Mouse (Mus musculus): ENCODE data around the gene Tcp11. TPM values are rescaled to one million over a fixed set of nuclear protein-coding genes. Genes with fewer than 3 reads are reported as not detected.

The Tcp11 gene
- total and polyA plus RNA-seq, 3 experiments = 1.8 TPM; not detected in 2

DNA sequence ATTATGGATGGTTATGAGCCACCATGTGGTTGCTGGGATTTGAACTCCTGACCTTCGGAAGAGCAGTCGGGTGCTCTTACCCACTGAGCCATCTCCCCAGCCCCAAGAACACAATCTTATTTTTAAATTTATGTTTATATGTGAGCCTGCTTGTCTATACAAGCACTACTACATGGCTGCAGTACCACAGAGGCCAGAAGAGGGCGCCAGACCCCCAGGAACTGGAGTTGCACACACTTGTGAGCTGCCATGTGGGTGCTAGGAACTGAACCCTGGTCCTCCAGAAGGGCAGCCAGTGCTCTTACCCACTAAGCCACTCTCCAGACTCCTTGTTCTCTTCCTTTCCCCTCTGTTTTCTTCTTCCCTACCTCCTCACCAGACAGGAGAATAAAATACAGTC is 13.4 kb upstream of the Tcp11 start:
- Histone ChIP-seq H3K27ac (no peak overlapping the region), H3K79me2 (replicated peaks; ENCODE audit: control insufficient read depth, insufficient read depth, low read length) (no peaks in the 10 kb centered on the region), H3K27me3 (ENCODE audit: control insufficient read depth, insufficient read depth, low read length) (no peaks in the 10 kb centered on the region), H3K36me3 (ENCODE audit: control insufficient read depth, insufficient read depth, low read length) (no peaks in the 10 kb centered on the region), H3K9ac (ENCODE audit: low read depth, low read length) (no peak overlapping the region), H3K4me3 (no peak overlapping the region), H3K4me1 (ENCODE audit: control insufficient read depth, insufficient read depth, low read length) (no peaks in the 10 kb centered on the region)
- TF ChIP-seq EP300 (IDR thresholded peaks at IDR 0.05; ENCODE audit: insufficient read depth, low read depth, low read length) (no peak), POLR2A (IDR thresholded peaks at IDR 0.05; ENCODE audit: insufficient read depth, low read depth, low read length) (no peak), CTCF (IDR thresholded peaks at IDR 0.05) (peak; percentile 35)
- 76% methylated on average over 3 of the region's 3 CpGs for WGBS
- DNase-seq = no peak
- intact Hi-C loops (cut with DNase I) = no loop called here

DNA sequence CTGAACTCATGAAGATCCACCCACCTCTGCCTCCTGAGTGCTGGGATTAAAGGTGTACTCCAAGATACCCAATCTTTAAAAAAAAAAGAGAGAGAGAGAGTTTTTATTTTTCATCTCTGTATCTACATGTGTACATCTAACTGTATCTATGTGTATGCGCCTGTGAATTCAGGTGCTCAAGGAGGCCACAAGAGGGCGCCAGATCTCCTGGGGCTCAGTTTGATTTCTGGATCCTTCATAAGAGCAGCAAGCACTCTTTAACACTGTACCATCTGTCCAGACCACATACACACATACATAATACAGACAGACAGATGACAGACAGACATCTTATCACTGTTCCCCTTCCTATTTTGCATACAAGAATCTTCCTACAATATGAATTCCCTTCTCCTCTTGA is 11.9 kb upstream of the Tcp11 start:
- 93% methylated on average over 2 of the region's 2 CpGs for WGBS
- Histone ChIP-seq H3K4me3 (no peak overlapping the region), H3K4me1 (ENCODE audit: control insufficient read depth, insufficient read depth, low read length) (no peaks in the 10 kb centered on the region), H3K27me3 (ENCODE audit: control insufficient read depth, insufficient read depth, low read length) (no peaks in the 10 kb centered on the region), H3K9ac (ENCODE audit: low read depth, low read length) (no peak overlapping the region), H3K36me3 (ENCODE audit: control insufficient read depth, insufficient read depth, low read length) (no peaks in the 10 kb centered on the region), H3K27ac (no peak overlapping the region), H3K79me2 (replicated peaks; ENCODE audit: control insufficient read depth, insufficient read depth, low read length) (no peaks in the 10 kb centered on the region)
- no peak for DNase-seq
- intact Hi-C loops (cut with DNase I) = no loop called here
- TF ChIP-seq POLR2A (IDR thresholded peaks at IDR 0.05; ENCODE audit: insufficient read depth, low read depth, low read length) (no peak), CTCF (IDR thresholded peaks at IDR 0.05) (peak; percentile 42), EP300 (IDR thresholded peaks at IDR 0.05; ENCODE audit: insufficient read depth, low read depth, low read length) (no peak)

DNA sequence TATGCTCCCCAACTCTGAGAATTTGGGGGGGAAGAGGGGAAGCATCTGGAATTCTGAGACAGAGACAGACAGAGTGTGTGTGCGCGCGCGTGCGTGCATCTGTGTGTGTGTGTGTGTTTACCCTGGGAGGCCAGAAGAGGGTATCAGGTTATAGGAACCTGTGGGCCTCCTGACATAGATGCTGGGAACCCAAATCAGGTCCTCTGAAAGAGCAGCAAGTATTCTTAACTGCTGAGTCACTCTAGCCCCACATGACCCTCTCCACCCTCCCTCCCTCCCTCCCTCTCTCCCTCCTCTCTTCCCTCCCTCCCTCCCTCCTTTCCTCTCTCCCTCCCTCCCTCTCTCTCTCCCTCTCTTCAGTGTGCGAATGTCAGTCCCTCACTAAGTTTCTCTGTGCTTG is 8.3 kb upstream of the Tcp11 start:
- intact Hi-C loops (cut with DNase I) = no loop called here
- Histone ChIP-seq H3K9ac (ENCODE audit: low read depth, low read length) (no peak overlapping the region), H3K27me3 (ENCODE audit: control insufficient read depth, insufficient read depth, low read length) (no peaks in the 10 kb centered on the region), H3K79me2 (replicated peaks; ENCODE audit: control insufficient read depth, insufficient read depth, low read length) (no peaks in the 10 kb centered on the region), H3K4me3 (no peak overlapping the region), H3K27ac (no peak overlapping the region), H3K36me3 (ENCODE audit: control insufficient read depth, insufficient read depth, low read length) (no peaks in the 10 kb centered on the region), H3K4me1 (ENCODE audit: control insufficient read depth, insufficient read depth, low read length) (no peaks in the 10 kb centered on the region)
- WGBS = 91% methylated on average over 6 of the region's 6 CpGs
- DNase-seq = no peak
- TF ChIP-seq POLR2A (IDR thresholded peaks at IDR 0.05; ENCODE audit: insufficient read depth, low read depth, low read length) = no peak
- TF ChIP-seq EP300 (IDR thresholded peaks at IDR 0.05; ENCODE audit: insufficient read depth, low read depth, low read length) = no peak
- no peak for TF ChIP-seq CTCF (IDR thresholded peaks at IDR 0.05)

DNA sequence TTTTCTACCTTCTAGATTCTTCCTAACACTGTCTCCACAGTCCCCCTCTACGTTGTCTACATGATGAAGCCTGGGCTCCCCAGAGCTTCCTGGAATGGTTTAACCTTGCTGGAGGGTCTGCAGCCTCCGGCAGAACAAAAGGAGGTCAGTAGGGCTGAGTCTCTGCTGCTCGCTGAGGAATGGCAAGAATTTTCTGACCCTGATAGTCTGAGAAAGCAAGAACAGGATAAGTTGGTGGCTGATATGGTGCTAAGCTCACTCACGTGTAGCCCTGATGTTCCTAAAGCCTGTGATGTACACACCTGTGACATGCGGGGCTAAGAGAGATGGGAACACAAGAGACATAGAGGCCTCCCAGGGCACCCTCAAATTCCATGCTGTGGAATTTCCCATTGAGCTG is 7.0 kb upstream of the Tcp11 start:
- H3K27me3 ChIP-seq (ENCODE audit: control insufficient read depth, insufficient read depth, low read length) = no peaks in the 10 kb centered on the region
- WGBS = 40% methylated on average over 5 of the region's 5 CpGs
- DNase-seq = no peak
- H3K79me2 ChIP-seq (replicated peaks; ENCODE audit: control insufficient read depth, insufficient read depth, low read length) = no peaks in the 10 kb centered on the region
- no peak for TF ChIP-seq CTCF (IDR thresholded peaks at IDR 0.05)
- no peak for TF ChIP-seq POLR2A (IDR thresholded peaks at IDR 0.05; ENCODE audit: insufficient read depth, low read depth, low read length)
- H3K4me1 ChIP-seq (ENCODE audit: control insufficient read depth, insufficient read depth, low read length) = no peaks in the 10 kb centered on the region
- H3K4me3 ChIP-seq = no peak overlapping the region
- H3K36me3 ChIP-seq (ENCODE audit: control insufficient read depth, insufficient read depth, low read length) = no peaks in the 10 kb centered on the region
- no peak overlapping the region for H3K27ac ChIP-seq
- H3K9ac ChIP-seq (ENCODE audit: low read depth, low read length) = no peak overlapping the region
- intact Hi-C loops (cut with DNase I) = no loop called here

DNA sequence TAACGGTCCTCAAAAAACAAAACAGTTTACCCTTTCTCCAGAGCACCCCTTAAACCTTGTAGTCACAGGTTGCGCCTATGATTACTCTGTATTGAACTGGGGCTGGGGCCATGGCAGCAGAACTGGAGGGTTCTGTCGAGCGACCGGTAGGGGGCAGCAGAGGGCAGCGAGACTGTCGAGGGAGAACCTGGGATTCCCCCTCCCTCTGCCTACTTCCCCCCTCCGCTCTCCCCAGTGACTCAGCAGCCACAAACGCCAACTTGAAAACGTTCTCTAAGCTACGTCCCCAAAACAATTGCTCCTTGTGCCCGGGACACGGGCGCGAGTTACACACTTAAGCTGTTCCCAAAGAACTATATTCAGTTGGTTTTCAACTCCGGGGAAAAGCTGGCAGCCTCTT is 4.5 kb upstream of the Tcp11 start:
- no peaks in the 10 kb centered on the region for H3K4me1 ChIP-seq (ENCODE audit: control insufficient read depth, insufficient read depth, low read length)
- peaks cover 6% of the 10 kb centered on the region for H3K27me3 ChIP-seq (ENCODE audit: control insufficient read depth, insufficient read depth, low read length)
- peak overlapping the region; percentile 21; the same call in 1 of the 2 replicates for H3K4me3 ChIP-seq
- 3% methylated on average over 16 of the region's 16 CpGs for WGBS
- 0 out of 2 replicates have a peak, but pooled peaks have one; percentile 16 for TF ChIP-seq POLR2A (IDR thresholded peaks at IDR 0.05; ENCODE audit: insufficient read depth, low read depth, low read length)
- TF ChIP-seq CTCF (IDR thresholded peaks at IDR 0.05) = no peak
- peak; percentile 82; the same call in 1 of the 2 replicates for TF ChIP-seq EP300 (IDR thresholded peaks at IDR 0.05; ENCODE audit: insufficient read depth, low read depth, low read length)
- no peaks in the 10 kb centered on the region for H3K36me3 ChIP-seq (ENCODE audit: control insufficient read depth, insufficient read depth, low read length)
- peak overlapping the region; percentile 47 for H3K27ac ChIP-seq
- no peaks in the 10 kb centered on the region for H3K79me2 ChIP-seq (replicated peaks; ENCODE audit: control insufficient read depth, insufficient read depth, low read length)
- intact Hi-C loops (cut with DNase I) = loop anchor here (1.0 kb wide), 2 partner anchors 48 to 78 kb away; no protein-coding TSS in a partner anchor
- no peak overlapping the region for H3K9ac ChIP-seq (ENCODE audit: low read depth, low read length)
- peak; percentile 88 to 90 for DNase-seq

DNA sequence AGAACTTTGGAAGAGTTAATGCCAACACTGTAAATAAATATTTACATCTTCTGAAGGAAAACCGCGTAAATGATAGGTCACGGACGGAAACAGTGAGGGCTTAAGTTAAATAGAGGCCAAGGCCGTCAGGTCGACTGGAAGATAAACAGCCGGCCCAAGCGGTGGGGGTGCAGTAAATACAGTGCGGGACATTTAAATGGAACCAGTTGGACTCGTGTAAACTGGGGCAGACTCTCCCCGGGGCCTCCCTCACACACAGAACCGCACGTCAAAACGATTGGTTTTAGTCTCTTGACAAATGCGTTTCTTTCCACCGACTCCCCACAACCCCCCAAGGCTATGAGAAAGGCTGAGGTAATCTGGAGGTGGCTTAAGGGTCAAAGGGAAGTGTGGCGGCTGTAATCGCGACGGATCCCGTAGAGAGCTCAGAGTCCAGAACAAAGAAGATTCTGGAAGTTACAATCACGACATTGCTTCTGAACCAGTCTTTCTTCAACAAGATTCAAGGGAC is 4.0 kb upstream of the Tcp11 start:
- WGBS = 43% methylated on average over 22 of the region's 22 CpGs
- no peak overlapping the region for H3K27ac ChIP-seq
- no peak for DNase-seq
- intact Hi-C loops (cut with DNase I) = no loop called here
- TF ChIP-seq EP300 (IDR thresholded peaks at IDR 0.05; ENCODE audit: insufficient read depth, low read depth, low read length) (no peak), CTCF (IDR thresholded peaks at IDR 0.05) (no peak), POLR2A (IDR thresholded peaks at IDR 0.05; ENCODE audit: insufficient read depth, low read depth, low read length) (no peak)
- no peak overlapping the region for H3K4me3 ChIP-seq
- H3K4me1 ChIP-seq (ENCODE audit: control insufficient read depth, insufficient read depth, low read length) = no peaks in the 10 kb centered on the region
- no peaks in the 10 kb centered on the region for H3K79me2 ChIP-seq (replicated peaks; ENCODE audit: control insufficient read depth, insufficient read depth, low read length)
- peaks cover 8% of the 10 kb centered on the region for H3K27me3 ChIP-seq (ENCODE audit: control insufficient read depth, insufficient read depth, low read length)
- no peaks in the 10 kb centered on the region for H3K36me3 ChIP-seq (ENCODE audit: control insufficient read depth, insufficient read depth, low read length)
- no peak overlapping the region for H3K9ac ChIP-seq (ENCODE audit: low read depth, low read length)

Measured in heart, adult 2 months (tissue).